Mouse (Mus musculus): ENCODE data around the gene Mrps17.
"Not testable (repeated sequence)": the region's sequence is repeated elsewhere in the genome, so short reads cannot be mapped to it uniquely, and the experiment has no call there.

Mrps17 gene

DNA sequence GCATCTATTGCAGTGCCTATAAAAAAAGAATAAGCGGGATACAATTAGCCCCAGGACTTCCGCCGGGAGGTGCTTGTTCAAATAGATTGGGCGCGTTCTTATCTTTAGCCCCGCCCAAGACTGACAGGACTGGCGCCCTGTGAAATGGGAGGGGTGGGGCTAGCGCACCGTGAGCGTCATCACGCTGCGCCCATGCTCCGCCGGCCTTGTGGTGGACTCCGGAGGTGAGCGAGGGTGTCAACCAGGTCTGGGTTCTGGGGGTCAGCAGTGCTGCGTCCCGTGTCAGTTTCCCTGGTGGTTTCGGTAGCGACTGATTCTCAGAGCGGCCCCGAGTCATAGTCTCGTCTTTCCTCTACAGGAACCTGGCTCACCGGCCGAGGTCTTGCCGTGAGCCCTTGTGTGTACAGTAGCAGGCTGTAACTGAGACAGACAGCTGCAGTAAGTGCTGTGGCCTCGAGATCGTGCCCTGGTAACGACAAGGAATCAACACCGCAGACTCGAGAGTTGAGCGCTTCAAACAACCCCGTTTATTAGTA, at the start of gene Mrps17:
Gene Mrps17 (plus strand): TSS at position 172 of the 536 bp plus-strand sequence.
- DNase-seq (ENCODE audit: low read depth), result peak; percentile 86

GRCm38 (mm10) chr5:129666271-129666909, 48.9 kb upstream of the Mrps17 start:
- no peak for DNase-seq (ENCODE audit: low read depth)

GRCm38 (mm10) chr5:129667851-129668250, 47.4 kb upstream of the Mrps17 start:
- no peak for DNase-seq (ENCODE audit: low read depth)

- no peak for DNase-seq (ENCODE audit: low read depth)
Measured at GRCm38 (mm10) chr5:129669453-129670035, 45.8 kb upstream of the Mrps17 start.

DNA sequence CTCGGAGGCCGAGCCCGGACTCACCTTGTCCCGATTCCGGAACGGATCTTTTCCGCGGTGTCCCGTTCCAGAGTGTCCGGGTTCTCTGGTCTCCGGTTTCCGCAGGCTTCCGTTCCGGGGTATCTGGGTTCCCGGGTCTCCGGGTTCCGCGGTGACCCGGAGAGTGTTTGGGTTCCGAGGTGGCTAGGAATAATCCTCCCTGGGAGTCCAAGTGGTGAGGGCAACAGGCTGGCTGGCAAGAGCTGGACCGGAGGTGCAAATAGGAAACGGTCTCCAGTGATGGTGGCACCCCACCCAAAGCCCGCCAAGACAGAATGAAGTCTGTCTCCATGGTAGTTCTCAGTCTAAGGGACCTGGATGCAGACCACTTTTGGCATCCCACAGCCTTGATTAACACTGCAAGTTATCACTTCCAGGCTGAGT, 45.2 kb upstream of the Mrps17 start, which contains the start of gene Zfp11:
Gene Zfp11 (minus strand): TSS at position 64 of the 423 bp plus-strand sequence.
- peak; percentile 34 for DNase-seq (ENCODE audit: low read depth)

- not testable (repeated sequence) for DNase-seq (ENCODE audit: low read depth)
Measured at GRCm38 (mm10) chr5:129685141-129685540, 30.2 kb upstream of the Mrps17 start.

DNA sequence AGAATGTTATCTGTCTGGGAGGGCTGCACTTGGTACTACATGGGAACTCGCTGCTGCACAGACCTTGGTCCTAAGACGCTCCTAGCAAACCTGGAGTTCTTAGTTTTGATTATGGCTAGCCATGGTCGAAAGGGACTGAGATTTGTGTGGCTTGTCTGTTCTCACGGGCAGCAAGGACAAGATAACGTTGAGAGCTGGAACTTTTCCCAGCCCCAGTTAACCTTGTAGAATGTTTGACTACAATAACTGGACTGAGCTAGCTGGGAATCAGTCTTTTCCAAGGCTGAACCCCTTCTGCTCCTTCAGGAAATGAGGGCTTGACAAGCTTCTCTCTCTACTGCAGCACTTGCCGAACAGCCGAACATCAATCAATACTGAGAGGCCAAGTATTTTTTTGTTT, 27.7 kb upstream of the Mrps17 start:
- DNase-seq (ENCODE audit: low read depth), result no peak

DNA sequence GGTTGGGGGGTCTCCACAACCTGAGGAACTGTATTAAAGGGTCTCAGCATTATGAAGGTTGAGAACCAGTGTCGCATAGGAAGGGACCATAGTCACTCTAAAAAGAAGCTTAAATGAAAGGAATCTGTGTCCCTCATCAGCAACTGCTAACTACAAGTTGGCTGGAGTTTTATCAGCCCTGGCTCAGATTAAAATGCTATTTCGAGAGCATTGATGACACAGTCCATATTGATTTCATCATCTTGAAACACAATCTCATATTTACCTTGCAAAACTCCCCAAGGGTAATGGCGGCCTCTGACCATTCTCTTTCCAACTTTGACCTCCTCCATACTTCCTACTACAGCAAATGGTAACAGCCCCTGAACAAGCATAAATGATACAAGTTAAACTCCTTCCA, 24.8 kb upstream of the Mrps17 start:
- DNase-seq (ENCODE audit: low read depth), result no peak

GRCm38 (mm10) chr5:129700506-129700905, 14.8 kb upstream of the Mrps17 start:
- DNase-seq (ENCODE audit: low read depth), result peak; percentile 13

GRCm38 (mm10) chr5:129701706-129702105, 13.6 kb upstream of the Mrps17 start:
- DNase-seq (ENCODE audit: low read depth), result no peak

GRCm38 (mm10) chr5:129703368-129703767, 11.9 kb upstream of the Mrps17 start:
- no peak for DNase-seq (ENCODE audit: low read depth)

DNA sequence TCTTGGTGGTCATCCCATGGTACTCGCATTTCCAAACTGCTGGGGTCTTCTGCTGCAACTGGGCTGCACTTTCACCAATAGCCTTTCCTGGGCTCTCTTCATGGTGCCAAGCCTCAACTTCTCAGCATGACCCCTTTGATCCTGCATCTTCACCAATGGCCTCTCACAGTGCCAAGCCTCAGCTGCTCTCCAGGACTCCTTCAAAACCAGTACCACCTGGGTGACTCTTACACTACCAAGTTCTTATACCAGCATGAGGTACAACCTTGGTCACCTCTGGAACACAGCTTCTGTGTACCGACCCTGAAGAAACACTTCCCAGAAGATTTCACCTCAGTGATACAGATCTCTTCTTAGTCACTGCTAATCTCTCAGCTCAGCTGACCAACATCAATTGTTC, 6.9 kb upstream of the Mrps17 start, which contains the start of gene Sept14:
Gene Sept14 (minus strand): TSS at position 101 of the 400 bp plus-strand sequence.
- no peak for DNase-seq (ENCODE audit: low read depth)

GRCm38 (mm10) chr5:129717016-129717415, 1.7 kb downstream of the Mrps17 start:
- no peak for DNase-seq (ENCODE audit: low read depth)

GRCm38 (mm10) chr5:129720176-129720575, 4.9 kb downstream of the Mrps17 start:
- DNase-seq (ENCODE audit: low read depth), result no peak

- DNase-seq (ENCODE audit: low read depth), result no peak
Measured at GRCm38 (mm10) chr5:129724268-129724667, 9.0 kb downstream of the Mrps17 start.

DNA sequence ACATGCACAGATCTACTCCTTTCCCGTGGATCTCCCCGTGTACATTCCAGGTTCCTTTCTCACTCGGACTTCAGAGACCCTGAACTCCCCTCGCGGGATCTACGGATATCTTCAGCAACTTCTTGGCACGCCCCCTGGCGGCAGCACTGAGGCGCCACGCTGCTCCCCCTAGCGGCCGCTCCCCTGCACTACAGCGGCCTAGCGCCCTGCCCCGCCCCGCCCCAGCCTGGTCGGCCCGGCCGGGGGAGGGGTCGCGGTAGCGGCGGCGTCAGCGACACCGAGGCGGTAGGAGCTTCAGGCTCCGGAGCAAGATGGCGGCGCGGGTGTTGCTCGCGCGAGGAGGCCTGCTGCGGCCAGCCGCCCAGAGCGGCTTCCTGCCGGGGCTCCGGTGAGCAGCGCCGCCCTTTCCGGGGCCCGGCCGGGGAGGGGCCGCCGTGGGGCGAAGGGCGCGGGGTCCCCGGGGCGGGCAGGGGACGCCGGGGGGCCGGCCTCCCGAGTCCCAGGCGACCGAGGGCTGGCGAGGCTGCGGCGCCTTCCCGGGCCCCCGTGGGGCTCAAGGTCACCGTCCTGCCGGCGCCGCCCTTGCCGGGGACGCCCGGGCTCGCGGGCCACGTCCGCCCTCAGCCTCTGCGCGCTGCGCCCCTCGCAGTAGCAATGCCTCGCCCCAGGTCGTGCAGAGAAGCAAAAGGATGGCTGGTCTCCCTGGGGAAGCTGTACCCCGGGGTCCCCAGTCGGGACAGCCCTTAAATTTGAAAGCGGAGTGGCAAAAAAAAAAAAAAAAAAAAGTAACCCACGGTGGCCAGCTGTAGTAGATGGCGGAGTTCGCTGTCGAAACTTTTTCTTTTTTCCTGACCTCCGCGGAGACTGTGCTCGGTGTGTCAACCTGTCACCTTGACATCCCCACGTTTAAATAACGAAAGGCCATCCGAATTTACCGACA, 9.8 kb downstream of the Mrps17 start, which contains the start of gene Nipsnap2:
Gene Nipsnap2 (plus strand): TSS at position 230 of the 940 bp plus-strand sequence.
- DNase-seq (ENCODE audit: low read depth), result peak; percentile 57

DNA sequence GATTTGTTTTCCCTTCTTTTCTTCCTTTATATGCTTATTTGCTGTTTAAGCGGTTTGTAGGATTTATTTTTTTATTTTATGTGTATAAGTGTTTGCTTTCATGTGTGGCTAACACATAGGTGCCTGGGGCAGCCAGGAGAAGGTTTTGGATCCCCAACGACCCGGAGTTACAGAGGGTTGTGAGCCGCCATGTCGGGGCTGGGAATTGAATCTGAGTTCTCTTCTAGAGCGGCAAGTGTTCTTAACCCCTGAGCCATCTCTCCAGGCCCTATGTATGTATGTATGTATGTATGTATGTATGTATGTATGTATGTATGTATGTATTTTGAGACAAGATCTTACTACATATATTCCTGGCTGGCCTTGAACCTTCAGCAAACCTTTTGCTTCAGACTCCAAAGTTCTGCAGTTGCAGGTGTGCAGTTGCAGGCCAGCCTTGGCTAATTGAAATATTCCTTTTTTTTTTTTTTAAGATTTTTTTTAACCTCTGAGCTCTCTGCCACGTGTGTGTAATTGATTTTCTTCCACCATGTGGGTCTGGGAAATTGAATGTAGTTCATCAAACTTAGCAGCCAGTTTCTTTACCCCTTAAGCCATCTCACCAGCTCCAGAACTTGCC, 10.6 kb downstream of the Mrps17 start:
- DNase-seq (ENCODE audit: low read depth), result no peak

- no peak for DNase-seq (ENCODE audit: low read depth)
Measured at GRCm38 (mm10) chr5:129726784-129727183, 11.5 kb downstream of the Mrps17 start.

- no peak for DNase-seq (ENCODE audit: low read depth)
Measured at GRCm38 (mm10) chr5:129729286-129729685, 14.0 kb downstream of the Mrps17 start.

DNA sequence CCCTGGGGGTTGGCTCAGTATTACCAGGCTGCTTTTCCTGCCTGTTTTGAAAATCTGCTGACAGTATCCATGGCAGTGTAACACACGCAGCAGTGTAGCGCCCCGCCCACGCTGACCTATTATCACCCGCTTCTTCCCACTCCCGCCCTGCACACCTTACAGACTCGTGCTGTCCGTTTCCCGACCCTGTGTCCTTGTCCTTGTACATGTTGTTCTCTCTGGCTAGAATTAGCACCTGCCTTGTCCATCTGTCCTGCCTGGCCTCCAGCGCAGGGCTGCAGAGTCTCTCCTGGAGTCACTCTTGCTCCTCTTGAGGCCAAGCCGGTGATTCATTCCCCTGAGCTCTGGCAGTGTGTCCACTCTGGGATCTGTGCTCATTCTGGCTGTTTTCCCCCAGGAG, 15.0 kb downstream of the Mrps17 start:
- peak; percentile 73 for DNase-seq (ENCODE audit: low read depth)

DNA sequence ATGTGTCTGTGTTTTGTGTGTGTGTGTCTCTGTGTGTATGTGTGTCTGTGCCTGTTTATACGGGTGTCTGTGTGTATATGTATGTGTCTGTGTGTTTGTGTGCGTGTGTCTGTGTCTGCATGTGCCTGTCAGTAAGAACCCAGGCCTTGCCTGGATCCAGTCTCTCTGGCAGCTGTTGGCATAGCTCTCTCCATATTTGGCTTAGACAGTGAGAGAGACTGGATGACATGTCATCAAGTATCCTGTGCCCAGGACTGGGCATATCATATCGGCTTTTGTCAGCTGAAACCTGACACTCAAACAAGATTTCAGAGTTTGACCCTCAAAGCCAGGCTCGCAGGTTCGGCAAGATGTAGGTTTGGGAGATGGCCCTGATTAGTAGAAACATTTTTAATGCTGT, 15.7 kb downstream of the Mrps17 start:
- no peak for DNase-seq (ENCODE audit: low read depth)

DNA sequence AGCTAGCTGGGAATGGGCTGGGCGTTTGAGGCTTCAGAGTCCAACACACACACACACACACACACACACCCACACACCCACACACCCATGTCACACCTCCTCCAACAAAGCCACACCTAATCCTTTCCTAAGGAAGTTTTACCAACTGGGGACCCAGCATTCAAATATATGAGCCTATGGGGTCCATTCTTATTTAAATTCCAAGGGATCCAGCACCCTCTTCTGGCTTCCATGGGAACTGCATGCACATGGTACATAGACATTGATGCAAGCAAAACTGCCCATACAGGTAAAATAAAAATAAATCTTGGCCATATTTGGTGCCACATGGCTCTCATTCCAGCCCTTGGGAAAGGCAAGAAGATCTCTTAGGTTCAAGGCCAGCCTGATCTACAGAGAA, 25.7 kb downstream of the Mrps17 start:
- peak; percentile 14 for DNase-seq (ENCODE audit: low read depth)

Measured in fibroblast of lung, adult 2 months (primary cell).